Comparison of ENCODE assay signal across 8 mouse cellular contexts in genomic region chr3:89647268-89647874, GRCm38 (mm10).
A peak's percentile ranks its signal among the peaks of the same experiment; 100 is the strongest.
DNase-seq lines count a peak whose midpoint lies in the region; ATAC-seq lines count a peak whose summit lies in the region.

No protein-coding gene starts in this region.

- 65% methylated on average over 6 of the region's 6 CpGs for WGBS in heart, embryonic 12.5 days
- WGBS in forebrain, embryonic 16.5 days = 11% methylated on average over 6 of the region's 6 CpGs
- 27% methylated on average over 6 of the region's 6 CpGs for WGBS in midbrain, embryonic 13.5 days

- peaks cover 58% of the 10 kb centered on the region for H3K4me1 ChIP-seq in heart, embryonic 12.5 days (replicated peaks)
- peaks cover 29% of the 10 kb centered on the region for H3K4me1 ChIP-seq in forebrain, embryonic 16.5 days (replicated peaks; ENCODE audit: control insufficient read depth, insufficient read depth, low read length)
- H3K4me1 ChIP-seq in midbrain, embryonic 13.5 days (replicated peaks) = peaks cover 65% of the 10 kb centered on the region

- no peak overlapping the region for H3K4me2 ChIP-seq in heart, embryonic 12.5 days
- no peak overlapping the region for H3K4me2 ChIP-seq in forebrain, embryonic 16.5 days (ENCODE audit: low read length)
- no peak overlapping the region for H3K4me2 ChIP-seq in midbrain, embryonic 13.5 days (replicated peaks)

- H3K9ac ChIP-seq in heart, embryonic 12.5 days = no peak overlapping the region
- peak overlapping the region; percentile 33 for H3K9ac ChIP-seq in forebrain, embryonic 16.5 days (replicated peaks; ENCODE audit: low read depth, low read length)
- no peak overlapping the region for H3K9ac ChIP-seq in midbrain, embryonic 13.5 days (replicated peaks)

- DNase-seq in heart, postnatal 4 days = no peak
- peak; percentile 40 for DNase-seq in Muller cell, postnatal 12 days (ENCODE audit: inconsistent ontology term)
- no peak for DNase-seq in T-cell, adult 2 months (ENCODE audit: low spot score)
- no peak for DNase-seq in thymus, postnatal 14 days

- H3K9me3 ChIP-seq in heart, embryonic 12.5 days (replicated peaks) = no peaks in the 10 kb centered on the region
- H3K9me3 ChIP-seq in forebrain, embryonic 16.5 days (ENCODE audit: control insufficient read depth, low read length) = no peaks in the 10 kb centered on the region
- H3K9me3 ChIP-seq in midbrain, embryonic 13.5 days = no peaks in the 10 kb centered on the region

- H3K36me3 ChIP-seq in heart, embryonic 12.5 days = no peaks in the 10 kb centered on the region
- no peaks in the 10 kb centered on the region for H3K36me3 ChIP-seq in forebrain, embryonic 16.5 days (ENCODE audit: control insufficient read depth, insufficient read depth)
- no peaks in the 10 kb centered on the region for H3K36me3 ChIP-seq in midbrain, embryonic 13.5 days

- H3K4me3 ChIP-seq in heart, embryonic 12.5 days = no peak overlapping the region
- H3K4me3 ChIP-seq in forebrain, embryonic 16.5 days (replicated peaks; ENCODE audit: low read length) = no peak overlapping the region
- H3K4me3 ChIP-seq in midbrain, embryonic 13.5 days (replicated peaks) = no peak overlapping the region

- H3K27me3 ChIP-seq in heart, embryonic 12.5 days (replicated peaks) = 0 out of 2 replicates have a peak, but pooled peaks cover 5% of the 10 kb centered on the region
- no peaks in the 10 kb centered on the region for H3K27me3 ChIP-seq in forebrain, embryonic 16.5 days (replicated peaks; ENCODE audit: control insufficient read depth, insufficient read depth, low read length)
- H3K27me3 ChIP-seq in midbrain, embryonic 13.5 days = no peaks in the 10 kb centered on the region; the same call in 1 of the 2 replicates

- peak overlapping the region; percentile 73 for H3K27ac ChIP-seq in heart, embryonic 12.5 days (ENCODE audit: poor library complexity, severe bottlenecking)
- peak overlapping the region; percentile 93 for H3K27ac ChIP-seq in forebrain, embryonic 16.5 days (ENCODE audit: low read length)
- H3K27ac ChIP-seq in midbrain, embryonic 13.5 days = peak overlapping the region; percentile 90

- peak; percentile 56; the same call in 1 of the 2 replicates for ATAC-seq in heart, embryonic 12.5 days (ENCODE audit: insufficient number of reproducible peaks, low FRiP score)
- peak; percentile 71 for ATAC-seq in forebrain, embryonic 16.5 days
- ATAC-seq in midbrain, embryonic 13.5 days = peak; percentile 78
- no peak; the same call in 1 of the 2 replicates for ATAC-seq in frontal cortex, adult (ENCODE audit: low TSS enrichment)
